Mouse (Mus musculus) small intestine, adult 2 months (tissue): ENCODE measurements at regions not wholly inside any gene's neighbourhood (a gene's known extent, or its start where the extent isn't known, plus 50 kb on each side); places are given as distances from the start of the nearest gene placed in this dataset.

ENCODE experiments used
- H3K27ac ChIP-seq: fragments of 200-500 bp; 2 replicates; pipeline ENCODE4 v1.5.1; 2012; ENCODE audit warnings: low read depth, low read length, control low read depth, inconsistent platforms; ENCODE audit not compliant: insufficient read depth
- H3K27me3 ChIP-seq: fragments of 200-500 bp; 2 replicates; pipeline ENCODE4 v1.6.1; 2012; ENCODE audit warnings: mild to moderate bottlenecking, moderate library complexity, low read length, inconsistent platforms; ENCODE audit not compliant: control insufficient read depth, insufficient read depth
- H3K36me3 ChIP-seq: fragments of 200-500 bp; 2 replicates; pipeline ENCODE4 v1.6.1; 2012; ENCODE audit warnings: mild to moderate bottlenecking, low read length, control low read depth, inconsistent platforms; ENCODE audit not compliant: control insufficient read depth, insufficient read depth
- H3K4me1 ChIP-seq: fragments of 200-500 bp; 2 replicates; pipeline ENCODE4 v1.6.1; 2012; ENCODE audit warnings: low read length, inconsistent platforms, mixed read lengths; ENCODE audit not compliant: control insufficient read depth, insufficient read depth, insufficient read length
- H3K4me3 ChIP-seq: fragments of 200-500 bp; 2 replicates; pipeline ENCODE4 v1.5.1; 2012; ENCODE audit warnings: low read depth, mild to moderate bottlenecking, control low read depth, inconsistent platforms, low read length, moderate library complexity
- CTCF ChIP-seq: fragments of 200-500 bp; IDR thresholded peaks from 2 replicates; pipeline ENCODE4 v1.5.1; 2012; ENCODE audit warnings: low read depth, mild to moderate bottlenecking, control low read depth, inconsistent platforms, low read length, moderate library complexity, mixed read lengths; ENCODE audit not compliant: insufficient replicate concordance, insufficient read length; ENCODE audit errors: extremely low read depth
- POLR2A ChIP-seq: fragments of 200-500 bp; IDR thresholded peaks from 2 replicates; pipeline ENCODE4 v1.6.1; 2012; ENCODE audit warnings: low read depth, mild to moderate bottlenecking, control low read depth, inconsistent platforms, low read length, moderate library complexity
- WGBS: fragments of 180-500 bp; shearing (Covaris S2); methylation state at CpG from one replicate; pipeline ENCODE4 v1.1.7; 2018; 5-methylcytosine and 5-hydroxymethylcytosine counted together

DNA sequence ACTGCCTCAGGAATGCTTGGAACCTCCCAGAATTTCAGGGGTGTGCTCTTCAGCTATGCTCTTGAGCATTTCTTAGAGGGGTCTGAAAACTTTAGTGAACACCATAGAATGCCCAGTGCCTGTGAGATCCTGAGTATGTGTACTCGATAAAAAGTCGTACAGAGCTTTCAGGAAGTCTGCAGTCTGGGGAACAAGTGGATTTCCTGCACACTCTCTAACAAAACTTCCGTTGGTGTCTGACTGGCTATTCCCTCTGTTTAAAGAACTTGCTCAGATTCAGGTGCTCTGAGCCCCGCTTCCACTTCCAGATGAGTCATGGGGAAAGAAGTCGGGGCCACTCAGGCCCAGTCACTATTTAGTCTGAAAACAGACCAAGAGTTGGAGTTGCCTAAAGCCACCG is 155.5 kb downstream of the Pfkfb3 start:
- H3K27me3 ChIP-seq, result no peaks in the 10 kb centered on the region
- WGBS, result 23% methylated on average over 6 of the region's 6 CpGs
- H3K27ac ChIP-seq, result peak overlapping the region; percentile 96
- no peaks in the 10 kb centered on the region for H3K36me3 ChIP-seq
- no peak for TF ChIP-seq POLR2A
- H3K4me1 ChIP-seq, result peaks cover 26% of the 10 kb centered on the region
- peak overlapping the region; percentile 18; the same call in 1 of the 2 replicates for H3K4me3 ChIP-seq

DNA sequence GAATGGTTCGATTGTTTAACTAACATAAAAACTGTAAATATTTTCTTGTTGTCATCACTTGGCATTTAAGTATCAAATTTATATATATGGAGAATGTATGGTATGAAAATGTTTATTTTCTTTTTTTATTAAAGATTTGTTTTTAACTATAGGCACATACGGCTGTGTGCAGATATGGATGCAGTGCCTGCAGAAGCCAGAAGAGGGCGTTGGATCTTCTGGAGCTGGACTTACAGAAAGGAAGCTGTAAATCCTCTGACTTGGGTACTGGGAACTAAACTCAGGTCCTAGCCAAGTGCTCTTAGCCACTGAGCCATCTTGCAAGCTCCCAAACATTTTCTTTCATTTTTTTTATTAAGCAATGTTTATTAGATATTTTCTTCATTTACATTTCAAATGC is 157.0 kb downstream of the Pfkfb3 start:
- Histone ChIP-seq H3K27me3 (no peaks in the 10 kb centered on the region), H3K36me3 (no peaks in the 10 kb centered on the region), H3K4me3 (no peak overlapping the region), H3K27ac (no peak overlapping the region), H3K4me1 (peaks cover 22% of the 10 kb centered on the region; the same call in 1 of the 2 replicates)
- WGBS, result 95% methylated on average over 3 of the region's 3 CpGs
- TF ChIP-seq POLR2A, result no peak
- TF ChIP-seq CTCF, result peak; percentile 47; the same call in 1 of the 2 replicates

DNA sequence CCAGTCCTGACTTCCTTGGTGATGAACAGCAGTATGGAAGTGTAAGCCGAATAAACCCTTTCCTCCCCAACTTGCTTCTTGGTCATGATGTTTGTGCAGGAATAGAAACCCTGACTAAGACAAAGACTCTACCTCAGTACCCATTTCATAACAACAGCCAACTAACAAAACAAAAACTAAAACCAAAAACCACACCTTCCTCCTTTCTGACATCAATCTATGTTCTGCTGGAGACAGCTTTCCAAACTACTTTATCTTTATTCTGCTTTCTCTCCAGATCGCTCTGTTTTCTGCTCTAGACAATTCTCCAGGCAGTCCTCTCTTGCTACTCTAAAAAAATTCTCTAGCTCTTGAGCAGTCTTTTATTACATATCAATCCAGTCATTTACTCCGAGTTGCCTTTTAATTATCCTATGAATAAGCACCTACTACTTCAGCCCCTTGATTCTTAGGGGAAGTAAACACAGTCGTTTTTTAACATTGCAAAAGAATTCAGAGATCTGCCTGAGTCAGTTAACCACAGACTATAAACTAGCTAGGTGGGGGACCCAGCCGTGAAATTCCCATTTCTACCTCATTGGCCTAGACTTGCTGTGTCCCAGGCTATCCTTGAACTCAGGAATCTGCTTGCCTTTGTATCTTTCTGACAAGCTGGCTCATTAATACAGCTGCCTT is 159.1 kb downstream of the Pfkfb3 start:
- 67% methylated on average over 5 of the region's 5 CpGs for WGBS
- H3K27me3 ChIP-seq, result no peaks in the 10 kb centered on the region
- TF ChIP-seq CTCF (no peak), POLR2A (no peak)
- peaks cover 12% of the 10 kb centered on the region; the same call in 1 of the 2 replicates for H3K4me1 ChIP-seq
- no peaks in the 10 kb centered on the region for H3K36me3 ChIP-seq
- no peak overlapping the region for H3K27ac ChIP-seq
- no peak overlapping the region for H3K4me3 ChIP-seq

DNA sequence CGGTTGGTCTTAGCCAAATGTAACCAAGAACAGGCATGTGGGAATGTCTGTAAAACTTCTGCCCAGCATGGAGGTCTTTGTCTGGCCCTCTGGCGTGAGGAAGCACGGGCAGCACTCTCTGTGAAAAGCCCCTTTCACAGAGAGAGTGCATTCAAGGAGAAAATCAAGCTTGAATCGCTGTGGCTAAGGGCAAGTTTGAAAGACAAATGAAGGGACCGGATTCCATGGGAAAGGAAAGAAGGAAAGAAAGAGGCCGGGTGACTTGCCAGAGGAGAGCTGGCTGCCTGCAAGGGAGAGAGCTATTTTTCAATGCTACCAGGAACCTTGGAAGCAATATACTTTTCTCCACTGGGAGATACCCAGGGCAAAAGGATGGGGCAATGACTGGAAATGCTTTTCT is 162.2 kb downstream of the Pfkfb3 start:
- Histone ChIP-seq H3K27me3 (no peaks in the 10 kb centered on the region), H3K4me1 (peaks cover 3% of the 10 kb centered on the region; the same call in 1 of the 2 replicates), H3K27ac (no peak overlapping the region), H3K4me3 (no peak overlapping the region), H3K36me3 (no peaks in the 10 kb centered on the region)
- no peak for TF ChIP-seq POLR2A
- TF ChIP-seq CTCF, result no peak
- WGBS, result 83% methylated on average over 6 of the region's 6 CpGs

DNA sequence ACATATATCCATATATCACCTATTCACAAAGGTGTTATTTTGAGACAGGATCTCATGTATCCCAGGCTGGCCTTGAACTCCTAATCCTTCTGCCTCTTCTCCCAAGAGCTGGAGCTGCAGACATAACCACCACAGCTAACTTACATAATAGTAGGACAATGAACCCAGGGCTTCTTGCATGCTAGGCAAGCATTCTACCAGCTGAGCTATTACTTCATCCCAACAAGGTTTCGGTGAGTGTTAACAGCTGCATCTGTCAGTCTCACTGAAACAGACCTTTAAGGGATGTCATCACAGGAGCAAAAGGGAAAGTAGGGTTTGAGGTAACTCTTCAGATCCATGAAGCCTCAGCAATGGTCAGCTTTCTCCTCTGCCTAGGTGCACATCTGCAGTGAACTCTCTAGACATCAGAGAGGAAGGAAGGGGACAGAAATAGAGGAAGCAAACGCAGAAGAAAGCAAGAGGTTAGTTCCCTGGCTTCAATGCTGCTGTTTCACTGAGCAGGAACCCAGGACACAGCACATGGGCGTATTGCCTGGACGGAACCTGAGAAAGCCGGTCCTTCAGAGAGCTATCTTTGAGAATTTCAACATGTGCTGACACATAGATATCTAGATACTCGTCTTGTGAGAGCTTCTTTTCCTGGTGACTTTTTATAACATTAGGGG is 163.1 kb downstream of the Pfkfb3 start:
- Histone ChIP-seq H3K27me3 (no peaks in the 10 kb centered on the region), H3K4me1 (peaks cover 3% of the 10 kb centered on the region; the same call in 1 of the 2 replicates), H3K36me3 (no peaks in the 10 kb centered on the region), H3K27ac (no peak overlapping the region), H3K4me3 (no peak overlapping the region)
- WGBS, result 67% methylated on average over 6 of the region's 6 CpGs
- no peak for TF ChIP-seq POLR2A
- TF ChIP-seq CTCF, result no peak

DNA sequence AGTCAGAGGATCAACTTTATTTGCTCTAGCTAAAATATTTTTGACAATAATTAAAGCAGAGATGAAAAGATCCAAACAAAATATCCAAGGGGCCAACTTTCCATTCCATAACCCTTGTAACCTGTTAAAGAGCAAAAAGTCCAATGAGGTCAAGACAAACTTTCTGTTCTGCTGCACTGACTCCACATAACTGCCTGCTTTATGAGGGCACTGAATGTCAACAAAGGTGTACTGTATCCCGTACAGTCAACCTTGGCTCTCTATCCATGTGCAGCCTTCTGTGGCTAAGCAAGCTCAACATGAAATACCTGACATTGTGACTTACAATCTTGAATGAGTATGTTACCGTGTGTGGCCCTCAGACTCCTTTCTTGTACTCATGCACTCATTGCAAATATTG is 166.3 kb downstream of the Pfkfb3 start:
- H3K36me3 ChIP-seq, result no peaks in the 10 kb centered on the region
- no peak for TF ChIP-seq CTCF
- TF ChIP-seq POLR2A, result no peak
- H3K4me1 ChIP-seq, result peaks cover 4% of the 10 kb centered on the region; the same call in 1 of the 2 replicates
- WGBS, result 43% methylated on average over 2 of the region's 2 CpGs
- no peaks in the 10 kb centered on the region for H3K27me3 ChIP-seq
- H3K4me3 ChIP-seq, result no peak overlapping the region
- no peak overlapping the region for H3K27ac ChIP-seq

DNA sequence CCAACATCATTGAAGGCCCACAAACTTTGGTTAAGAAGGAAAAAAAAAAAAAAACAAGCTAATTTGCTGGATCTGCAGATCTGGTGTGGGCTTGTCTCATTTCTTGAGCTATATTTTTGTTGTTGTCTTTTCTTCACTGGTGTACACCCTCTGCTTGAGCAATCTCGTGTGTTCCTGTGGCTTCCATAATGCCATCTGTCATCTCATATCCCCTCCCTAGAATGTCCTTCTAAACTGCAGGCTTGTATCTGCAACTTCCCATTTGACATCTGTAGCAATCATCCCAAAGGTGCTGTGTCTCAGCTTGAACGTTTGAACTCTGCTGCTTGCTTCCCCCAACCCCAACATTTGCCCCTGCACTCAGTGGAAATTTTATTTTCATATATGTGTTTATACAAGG is 170.1 kb downstream of the Pfkfb3 start:
- H3K36me3 ChIP-seq, result no peaks in the 10 kb centered on the region
- peaks cover 10% of the 10 kb centered on the region; the same call in 1 of the 2 replicates for H3K4me1 ChIP-seq
- H3K4me3 ChIP-seq, result no peak overlapping the region
- no peak overlapping the region for H3K27ac ChIP-seq
- no peaks in the 10 kb centered on the region for H3K27me3 ChIP-seq
- no peak for TF ChIP-seq CTCF
- no peak for TF ChIP-seq POLR2A
- 54% methylated on average over 2 of the region's 2 CpGs for WGBS
